Mouse (Mus musculus) G1E (cell line): ENCODE data around the gene Efna3.

Experiments used
- CTCF ChIP-seq: IDR thresholded peaks from 2 replicates; pipeline ENCODE4 v1.5.1; 2012; ENCODE audit warnings: low read depth, low read length, inconsistent platforms, mixed read lengths
- GATA1 ChIP-seq: IDR thresholded peaks from 2 replicates; pipeline ENCODE4 v1.6.1; 2012; ENCODE audit warnings: borderline replicate concordance, low read length, inconsistent platforms, mixed read lengths
- GATA2 ChIP-seq: IDR thresholded peaks from 2 replicates; pipeline ENCODE4 v1.6.1; 2012; ENCODE audit warnings: low read depth, low read length, inconsistent platforms, borderline replicate concordance
- TAL1 ChIP-seq: conservative IDR thresholded peaks from 2 replicates; pipeline ENCODE4 v1.6.1; 2012; ENCODE audit warnings: low read depth, low read length, inconsistent platforms, mixed read lengths

DNA sequence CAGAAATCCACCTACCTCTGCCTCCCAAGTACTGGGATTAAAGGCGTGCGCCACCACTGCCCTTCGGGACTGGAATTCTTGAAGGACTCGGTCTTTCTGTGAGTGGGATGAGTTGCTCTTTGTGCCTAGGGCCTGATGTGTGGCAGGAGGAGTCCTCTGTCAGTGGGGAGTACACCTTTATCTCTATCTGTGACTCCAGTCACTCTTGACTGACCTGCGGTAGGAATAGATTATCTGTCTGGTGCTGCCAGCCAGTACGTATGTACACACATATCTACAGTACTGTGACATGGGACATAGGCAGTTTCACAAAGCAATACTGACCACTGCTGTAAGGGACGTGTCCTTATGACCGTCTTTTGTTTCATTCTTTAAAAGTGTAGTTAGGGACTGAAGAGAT lies 3.1 kb upstream of the Efna3 start:
- TF ChIP-seq GATA2 (no peak), GATA1 (no peak), TAL1 (no peak), CTCF (no peak)
